Mouse (Mus musculus): ENCODE results near the gene Med28.

Med28 gene

GRCm38 (mm10) chr5:45543374-45543773 is 23.3 kb downstream of the Med28 start:
- POLR2A ChIA-PET = interaction anchor here in 1 of 4 experiments (1.3 kb wide), 1 partner anchor 8 kb away, joined by 3 read pairs; no protein-coding TSS in a partner anchor
- CTCF ChIA-PET = no interaction called here

DNA sequence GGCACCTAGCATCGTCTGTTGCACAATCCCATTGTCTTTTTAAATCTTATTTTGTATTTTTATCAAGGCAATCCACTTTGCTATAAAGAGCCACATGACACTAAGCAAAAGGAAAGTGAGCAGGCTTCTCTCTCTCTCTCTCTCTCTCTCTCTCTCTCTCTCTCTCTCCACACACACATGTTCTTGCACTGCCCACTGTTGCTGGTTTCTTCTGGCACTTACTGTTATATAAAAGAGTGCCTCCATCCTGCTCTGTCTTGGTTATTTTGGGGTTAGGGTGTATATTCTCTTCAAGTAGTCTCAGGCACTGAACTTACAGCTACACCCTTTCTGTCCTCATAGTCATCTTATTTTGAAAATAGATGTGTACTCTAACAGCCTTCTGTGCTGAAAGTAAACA is 29.6 kb downstream of the Med28 start:
- ChIA-PET POLR2A (no interaction called here), CTCF (no interaction called here)

DNA sequence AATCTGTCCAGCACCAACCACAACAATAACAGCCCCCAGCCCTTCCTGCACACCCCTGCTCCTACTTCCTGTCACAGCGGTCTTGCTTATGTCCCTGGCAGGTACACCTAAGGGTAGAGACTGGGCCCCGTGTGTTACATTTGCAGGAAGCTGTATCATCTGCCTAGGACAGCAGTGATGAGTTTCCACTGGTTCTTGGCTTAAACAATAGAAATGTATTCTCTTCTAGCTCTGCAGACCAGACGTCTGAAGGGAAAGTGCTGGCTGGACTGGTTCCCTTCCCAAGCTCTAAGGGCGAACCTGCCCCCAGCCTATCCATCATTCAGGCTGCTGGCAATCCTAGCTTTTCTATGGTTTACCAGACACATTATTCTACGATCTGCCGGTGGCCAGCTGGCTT is 44.0 kb downstream of the Med28 start:
- CTCF ChIA-PET = interaction anchor here in 2 of 4 experiments (1.1 kb wide), 2 partner anchors 9 to 24 kb away, joined by 3 to 5 read pairs; no protein-coding TSS in a partner anchor
- POLR2A ChIA-PET = interaction anchor here in 1 of 4 experiments (1.5 kb wide), 1 partner anchor 106 kb away, joined by 4 read pairs; the partner anchor contains the start of gene Ncapg

DNA sequence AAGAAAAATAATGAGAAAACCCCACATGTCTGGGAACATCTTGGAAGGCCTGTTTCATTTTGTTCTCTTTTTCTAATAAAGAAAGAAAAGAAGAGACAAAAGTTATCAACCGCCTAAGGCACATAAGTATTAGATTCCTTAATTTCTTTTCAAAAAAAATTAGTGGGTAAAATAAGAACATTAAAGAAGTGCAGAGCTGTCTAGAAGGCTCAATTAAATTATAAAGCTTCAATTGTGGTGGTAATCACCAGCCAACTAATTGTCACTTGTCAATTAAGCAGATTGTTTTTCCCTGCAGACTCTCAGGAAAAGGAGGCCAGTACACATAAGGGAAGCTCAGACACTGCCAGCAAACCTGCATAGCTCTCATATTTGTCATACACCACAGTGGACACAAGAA is 45.8 kb downstream of the Med28 start:
- CTCF ChIA-PET = no interaction called here
- POLR2A ChIA-PET = no interaction called here

DNA sequence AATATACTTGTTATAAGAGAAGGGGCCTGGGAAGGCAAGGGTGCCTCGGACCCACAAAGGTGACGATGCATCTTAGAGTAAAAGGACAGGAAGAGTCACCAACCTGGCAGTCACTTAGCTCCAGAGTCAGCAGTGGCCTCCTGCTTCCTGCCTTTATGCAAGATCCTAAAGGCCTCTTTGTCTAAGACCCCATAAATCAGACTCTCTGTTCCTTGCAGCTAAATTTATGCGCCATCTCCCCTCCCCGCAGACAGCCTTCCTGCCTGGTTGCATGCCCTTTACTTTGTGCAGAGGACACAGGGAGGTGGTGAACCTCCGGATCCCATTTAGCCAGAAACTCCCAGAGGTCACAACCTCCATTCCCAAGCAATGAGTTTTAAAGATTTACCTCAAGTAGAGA is 52.8 kb downstream of the Med28 start:
- CTCF ChIA-PET = interaction anchor here in 1 of 4 experiments (1.4 kb wide), 1 partner anchor 9 kb away, joined by 3 read pairs; no protein-coding TSS in a partner anchor

GRCm38 (mm10) chr5:45576716-45577115 is 56.7 kb downstream of the Med28 start:
- POLR2A ChIA-PET = interaction anchor here in 1 of 4 experiments (0.7 kb wide), 1 partner anchor 93 kb away, joined by 3 read pairs; the partner anchor contains the start of gene Ncapg
- CTCF ChIA-PET = no interaction called here

More for the DNA sequence above, 52.8 kb downstream of the Med28 start:
- POLR2A ChIA-PET = interaction anchor here in 1 of 4 experiments (0.6 kb wide), 1 partner anchor 67 kb away, joined by 3 read pairs; the partner anchor contains the start of gene Fam184b

GRCm38 (mm10) chr5:45577376-45577775 is 57.3 kb downstream of the Med28 start:
- ChIA-PET CTCF (interaction anchor here in 1 of 4 experiments (0.6 kb wide), 1 partner anchor 43 kb away, joined by 4 read pairs; no protein-coding TSS in a partner anchor), POLR2A (interaction anchor here in 1 of 4 experiments (0.7 kb wide), 1 partner anchor 92 kb away, joined by 3 read pairs; the partner anchor contains the start of gene Ncapg)

All from embryonic stem cell, embryonic (primary cell).